Mouse (Mus musculus) central nervous system, embryonic 14 days (tissue): ENCODE data around the gene Apool. TPM values are rescaled to one million over a fixed set of nuclear protein-coding genes. Genes with fewer than 3 reads are reported as not detected.

Experiments used
- polyA plus RNA-seq: library from polyadenylated mRNA; depleted of rRNA; stranded (reverse); fragments of >200 nt; gene quantifications from 2 replicates; pipeline ENCODE4 v1.2.3, GENCODE M21; 2012; rRNA removed

Apool gene
- polyA plus RNA-seq = 15.0 and 16.2 TPM in 2 replicates

DNA sequence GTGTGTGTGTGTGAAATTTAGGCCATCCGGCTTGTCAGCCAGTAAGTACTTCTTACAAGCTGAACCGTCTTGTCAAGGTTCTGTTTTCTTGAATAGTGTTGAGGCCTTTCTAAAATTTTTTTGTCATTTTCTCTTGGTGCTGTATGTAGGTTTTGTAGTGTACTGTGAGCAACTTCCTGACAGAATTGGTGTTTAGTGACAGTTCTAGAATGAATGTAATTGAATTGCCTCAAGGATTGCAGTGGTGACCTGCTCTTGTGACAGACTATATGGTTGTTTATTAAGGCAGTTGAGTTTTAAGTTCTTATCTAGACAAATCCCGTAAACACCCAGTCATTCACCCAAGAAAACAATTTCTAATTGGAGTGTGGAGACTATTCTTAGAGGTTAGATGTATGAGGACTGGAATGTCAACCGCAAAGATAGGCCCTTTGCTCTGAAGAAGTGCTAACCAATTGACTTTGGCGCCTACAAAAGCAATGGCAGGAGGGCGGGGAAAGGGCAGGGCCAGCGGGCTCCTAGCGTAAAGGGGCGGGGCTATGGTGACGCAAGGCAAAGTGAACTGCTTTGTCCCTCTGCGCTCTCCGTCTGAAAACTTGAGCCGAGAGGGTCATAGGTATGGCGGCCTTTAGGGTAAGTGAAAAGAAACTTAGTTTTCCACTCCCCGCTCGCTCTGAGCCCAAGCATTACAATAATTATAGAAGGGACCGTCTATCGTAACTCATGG lies at the start of gene Apool:
Apool (plus strand) TSS at position 531 of the 727 bp plus-strand sequence.

DNA sequence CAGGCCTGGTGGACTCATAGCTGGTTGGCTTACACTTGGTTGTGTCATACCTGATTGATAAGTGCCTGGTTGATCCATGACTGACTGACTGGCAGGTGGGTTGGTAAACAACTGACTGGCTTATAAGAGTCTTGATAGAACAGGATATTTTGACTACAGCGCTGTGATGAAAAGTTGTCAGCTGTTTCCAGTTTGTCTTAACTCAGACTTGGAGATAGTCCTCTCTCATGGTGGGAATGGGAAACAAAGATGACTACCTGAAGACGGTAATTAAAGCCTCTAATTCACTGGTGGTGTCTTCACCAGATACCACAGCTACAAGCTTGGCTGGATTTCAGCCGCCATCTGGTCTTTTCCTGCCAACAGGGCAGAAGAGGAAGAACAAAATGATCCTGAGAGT lies 95.5 kb downstream of the Apool start, which contains the start of gene Satl1:
Satl1 (minus strand) TSS at position 101 of the 400 bp plus-strand sequence.

Other genes with a start within 250 kb of the Apool start
- 0.16 and 0.20 TPM in 2 replicates for gene 4933403O08Rik, start 72.3 kb upstream of the Apool start, polyA plus RNA-seq
- gene Satl1, start 95.4 kb downstream of the Apool start, polyA plus RNA-seq = not detected in 2 replicates
- not detected in 2 replicates for gene 2010106E10Rik, start 183.9 kb downstream of the Apool start, polyA plus RNA-seq